Mouse (Mus musculus) ES-Bruce4 (cell line): ENCODE measurements around the gene Mia.

Experiments used
- CTCF ChIP-seq: IDR thresholded peaks from one replicate; pipeline ENCODE4 v1.8.1; 2011; ENCODE audit warnings: low read depth, low read length
- POLR2A ChIP-seq: IDR thresholded peaks from one replicate; pipeline ENCODE4 v1.8.1; 2011; ENCODE audit warnings: low read length; ENCODE audit not compliant: insufficient read depth

GRCm38 (mm10) chr7:27197634-27198033 lies 16.7 kb upstream of the Mia start:
- TF ChIP-seq POLR2A (no peak), CTCF (no peak)
